Mouse (Mus musculus): Measurements from ENCODE around the gene Ube2b.

- TF ChIP-seq EP300 (IDR thresholded peaks at IDR 0.05; ENCODE audit: low read depth) (peak; percentile 79), CTCF (IDR thresholded peaks at IDR 0.05; ENCODE audit: low read depth) (no peak)
Observed at GRCm38 (mm10) chr11:52003772-52004528, 3.4 kb upstream of the Ube2b start, which contains the start of gene Cdkl3.
